7 mouse cellular contexts compared by ENCODE assay signal in the genomic region with DNA sequence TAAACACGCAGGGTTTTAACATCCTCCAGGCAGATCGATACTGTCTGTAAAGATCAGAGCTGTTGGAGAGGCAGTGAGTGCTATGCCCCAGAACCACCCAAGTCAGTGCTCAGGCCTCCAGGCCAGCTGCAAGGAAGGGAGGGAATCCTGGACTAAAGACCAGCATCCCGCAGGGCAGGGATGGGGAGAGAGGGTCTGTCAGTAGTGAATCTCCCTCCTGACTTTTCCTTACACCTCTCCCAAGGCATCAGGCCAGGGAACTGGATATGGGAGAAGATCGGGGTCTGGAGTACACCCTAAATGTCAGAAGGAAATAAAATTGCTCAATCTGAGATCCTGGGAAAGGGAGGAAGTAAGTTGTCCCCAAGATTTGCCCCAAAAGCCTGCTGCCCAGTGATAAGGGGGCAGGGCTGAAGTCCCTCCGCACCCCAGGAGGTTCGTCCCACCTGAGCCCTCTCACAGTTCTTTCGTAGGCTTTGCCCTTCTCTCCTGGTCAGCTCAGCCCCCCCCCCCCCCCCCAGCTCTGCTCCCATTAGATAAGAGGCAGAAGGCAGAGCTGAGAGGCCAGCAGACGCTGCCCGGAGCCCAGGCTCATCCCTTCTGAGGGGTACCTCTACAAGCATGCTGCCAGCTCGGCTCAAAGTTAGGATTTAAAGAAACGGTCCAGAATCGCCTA. TPM values are rescaled to one million over a fixed set of nuclear protein-coding genes. Genes with fewer than 3 reads are reported as not detected.
DNase-seq lines count a peak whose midpoint lies in the region; ATAC-seq and TF ChIP-seq lines count a peak whose summit lies in the region.

No protein-coding gene starts in this region.

- 16% methylated on average over 12 of the region's 12 CpGs for WGBS in hindbrain, embryonic 16.5 days
- WGBS in midbrain, embryonic 14.5 days, result 7% methylated on average over 12 of the region's 12 CpGs

- H3K4me2 ChIP-seq in hindbrain, embryonic 16.5 days (ENCODE audit: low read length), result peak overlapping the region; percentile 92
- H3K4me2 ChIP-seq in midbrain, embryonic 14.5 days (ENCODE audit: low read length), result peak overlapping the region; percentile 78

- peak overlapping the region; percentile 59 for H3K9ac ChIP-seq in hindbrain, embryonic 16.5 days (ENCODE audit: low read depth, low read length)
- H3K9ac ChIP-seq in midbrain, embryonic 14.5 days (replicated peaks; ENCODE audit: low read length), result peak overlapping the region; percentile 69

- DNase-seq in embryo, embryonic 11 days, result peak; percentile 47
- DNase-seq in midbrain, embryonic 14.5 days, result peak; percentile 12
- no peak for DNase-seq in right cerebral cortex, postnatal 36 days (ENCODE audit: low spot score in 2 of 2)
- DNase-seq in cerebellum, adult 11 months, result no peak

- TF ChIP-seq CTCF in bone marrow macrophage, adult 2 months (IDR thresholded peaks at IDR 0.05; ENCODE audit: low read depth, low read length), result no peak

- no peaks in the 10 kb centered on the region for H3K9me3 ChIP-seq in hindbrain, embryonic 16.5 days (ENCODE audit: control insufficient read depth, low read length)
- no peaks in the 10 kb centered on the region for H3K9me3 ChIP-seq in midbrain, embryonic 14.5 days (ENCODE audit: control insufficient read depth, low read length)

- peak overlapping the region; percentile 71 for H3K4me3 ChIP-seq in bone marrow macrophage, adult 2 months (ENCODE audit: insufficient read depth, low read length)
- H3K4me3 ChIP-seq in hindbrain, embryonic 16.5 days (ENCODE audit: low read length), result peak overlapping the region; percentile 50
- H3K4me3 ChIP-seq in midbrain, embryonic 14.5 days (replicated peaks; ENCODE audit: low read depth, low read length), result peak overlapping the region; percentile 51

- H3K27me3 ChIP-seq in hindbrain, embryonic 16.5 days (replicated peaks; ENCODE audit: control insufficient read depth, insufficient read depth, low read length), result no peaks in the 10 kb centered on the region; the same call in 1 of the 2 replicates
- 0 out of 2 replicates have a peak, but pooled peaks cover 7% of the 10 kb centered on the region for H3K27me3 ChIP-seq in midbrain, embryonic 14.5 days (ENCODE audit: control insufficient read depth, insufficient read depth, low read length)

- TF ChIP-seq POLR2A in bone marrow macrophage, adult 2 months (IDR thresholded peaks at IDR 0.05; ENCODE audit: borderline replicate concordance, low read depth, low read length), result no peak

- no peak overlapping the region for H3K27ac ChIP-seq in bone marrow macrophage, adult 2 months (ENCODE audit: insufficient read depth, low read depth, low read length)
- H3K27ac ChIP-seq in hindbrain, embryonic 16.5 days (ENCODE audit: low read depth, low read length), result no peak overlapping the region
- H3K27ac ChIP-seq in midbrain, embryonic 14.5 days (replicated peaks; ENCODE audit: low read depth, low read length), result no peak overlapping the region

- no peaks in the 10 kb centered on the region for H3K36me3 ChIP-seq in hindbrain, embryonic 16.5 days (ENCODE audit: control insufficient read depth, insufficient read depth, low read length)
- no peaks in the 10 kb centered on the region for H3K36me3 ChIP-seq in midbrain, embryonic 14.5 days (ENCODE audit: control insufficient read depth, insufficient read depth, low read length)

- ATAC-seq in hindbrain, embryonic 16.5 days, result peak; percentile 26; the same call in 1 of the 2 replicates
- no peak for ATAC-seq in midbrain, embryonic 14.5 days (ENCODE audit: low FRiP score, low TSS enrichment)
- no peak for ATAC-seq in granulocyte monocyte progenitor cell, adult 5-6 weeks (replicated peaks; ENCODE audit: poor library complexity, severe bottlenecking)

- H3K4me1 ChIP-seq in bone marrow macrophage, adult 2 months (ENCODE audit: control insufficient read depth, insufficient read depth, low read length), result no peaks in the 10 kb centered on the region
- H3K4me1 ChIP-seq in hindbrain, embryonic 16.5 days (ENCODE audit: control insufficient read depth, insufficient read depth, low read depth, low read length), result peaks cover 5% of the 10 kb centered on the region
- peaks cover 18% of the 10 kb centered on the region for H3K4me1 ChIP-seq in midbrain, embryonic 14.5 days (ENCODE audit: control insufficient read depth, insufficient read depth, low read length)

RNA-seq across cellular contexts. Expression of gene Prokr1, which starts 0.7 kb away (rescaled TPM):
- polyA plus RNA-seq in bone marrow macrophage, adult 2 months (2012; ENCODE audit: insufficient read depth, insufficient read length, missing spikeins), result 0.70 and 1.1 TPM in 2 replicates
- 2.2 and 2.7 TPM in 2 replicates for polyA plus RNA-seq in hindbrain, embryonic 16.5 days (2015; fragmentation: Nextera tagmentation; extraction: Ambion mirVana)
- polyA plus RNA-seq in midbrain, embryonic 14.5 days (2014; fragmentation: Nextera tagmentation; extraction: Ambion mirVana), result 1.00 and 1.5 TPM in 2 replicates
- 0.15 and 1.6 TPM in 2 replicates for total RNA-seq in granulocyte monocyte progenitor cell, adult 5-6 weeks (2014; fragmentation: Nextera tagmentation)
- total RNA-seq in granulocyte monocyte progenitor cell, adult 5-6 weeks (2017), result 0.21 TPM in 1 of 2 replicates, not detected in the other

RNA-seq across cellular contexts. Expression of gene Arhgap25, which starts 56.8 kb away (rescaled TPM):
- 66.3 and 69.0 TPM in 2 replicates for polyA plus RNA-seq in bone marrow macrophage, adult 2 months (2012; ENCODE audit: insufficient read depth, insufficient read length, missing spikeins)
- polyA plus RNA-seq in hindbrain, embryonic 16.5 days (2015; fragmentation: Nextera tagmentation; extraction: Ambion mirVana), result 2.1 and 2.2 TPM in 2 replicates
- 1.1 and 2.4 TPM in 2 replicates for polyA plus RNA-seq in midbrain, embryonic 14.5 days (2014; fragmentation: Nextera tagmentation; extraction: Ambion mirVana)
- 14.3 and 15.7 TPM in 2 replicates for total RNA-seq in granulocyte monocyte progenitor cell, adult 5-6 weeks (2014; fragmentation: Nextera tagmentation)
- total RNA-seq in granulocyte monocyte progenitor cell, adult 5-6 weeks (2017), result 17.4 and 23.2 TPM in 2 replicates

Comparison
In these comparisons a context has a peak if more than half of its experiments do, and no peak if none do; other contexts are left out.
1. DNase-seq: peak in embryo, embryonic 11 days (single experiment) and midbrain, embryonic 14.5 days (single experiment); none in right cerebral cortex, postnatal 36 days (0 of 2) and cerebellum, adult 11 months (single experiment).
2. RNA of gene Arhgap25, which starts 56.8 kb away (polyA plus RNA-seq): 66.3 to 69.0 TPM in bone marrow macrophage, adult 2 months; 1.1 to 2.4 TPM in midbrain, embryonic 14.5 days and 2.1 to 2.2 TPM in hindbrain, embryonic 16.5 days; every median in the first group is over 10 times any median in the second.
3. Peak in every context shown above with its lines, with median percentiles within 50 percentile points of each other: H3K4me3 ChIP-seq.